Mouse (Mus musculus): ENCODE measurements at regions not wholly inside any gene's neighbourhood (a gene's known extent, or its start where the extent isn't known, plus 50 kb on each side); places are given as distances from the start of the nearest gene placed in this dataset.
"Not testable (repeated sequence)": the region's sequence is repeated elsewhere in the genome, so short reads cannot be mapped to it uniquely, and the experiment has no call there.

- DNase-seq (ENCODE audit: low spot score in 2 of 2): no peak
Measured at GRCm38 (mm10) chr10:119099092-119099792, 140.6 kb downstream of the Cand1 start.

GRCm38 (mm10) chr10:119094166-119094565, 145.7 kb downstream of the Cand1 start:
- DNase-seq (ENCODE audit: low spot score in 2 of 2): no peak

- DNase-seq (ENCODE audit: low spot score in 2 of 2): no peak
Measured at GRCm38 (mm10) chr10:119087886-119088285, 152.0 kb downstream of the Cand1 start.

GRCm38 (mm10) chr10:119087071-119087665, 152.7 kb downstream of the Cand1 start:
- DNase-seq (ENCODE audit: low spot score in 2 of 2): no peak

GRCm38 (mm10) chr10:119086450-119086849, 153.4 kb downstream of the Cand1 start:
- no peak for DNase-seq (ENCODE audit: low spot score in 2 of 2)

- no peak for DNase-seq (ENCODE audit: low spot score in 2 of 2)
Measured at GRCm38 (mm10) chr10:119083431-119083830, 156.4 kb downstream of the Cand1 start.

GRCm38 (mm10) chr10:119082861-119083260, 157.0 kb downstream of the Cand1 start:
- no peak for DNase-seq (ENCODE audit: low spot score in 2 of 2)

GRCm38 (mm10) chr10:119081766-119082165, 158.1 kb downstream of the Cand1 start:
- not testable (repeated sequence) for DNase-seq (ENCODE audit: low spot score in 2 of 2)

GRCm38 (mm10) chr10:119076100-119076566, 163.7 kb downstream of the Cand1 start:
- no peak for DNase-seq (ENCODE audit: low spot score in 2 of 2)

- DNase-seq (ENCODE audit: low spot score in 2 of 2): no peak
Measured at GRCm38 (mm10) chr10:119074887-119075286, 165.0 kb downstream of the Cand1 start.

- no peak for DNase-seq (ENCODE audit: low spot score in 2 of 2)
Measured at GRCm38 (mm10) chr10:119073991-119074390, 165.9 kb downstream of the Cand1 start.

GRCm38 (mm10) chr10:119069410-119069809, 170.4 kb downstream of the Cand1 start:
- no peak for DNase-seq (ENCODE audit: low spot score in 2 of 2)

- DNase-seq (ENCODE audit: low spot score in 2 of 2): no peak
Measured at GRCm38 (mm10) chr10:119067838-119068237, 172.0 kb downstream of the Cand1 start.

GRCm38 (mm10) chr10:119067366-119067765, 172.5 kb downstream of the Cand1 start:
- DNase-seq (ENCODE audit: low spot score in 2 of 2): no peak

- peak; percentile 43 to 50 for DNase-seq (ENCODE audit: low spot score in 2 of 2)
Measured at GRCm38 (mm10) chr10:119065974-119066373, 173.9 kb downstream of the Cand1 start.

GRCm38 (mm10) chr10:119065133-119065817, 174.6 kb downstream of the Cand1 start:
- peak; percentile 12 to 26 for DNase-seq (ENCODE audit: low spot score in 2 of 2)

GRCm38 (mm10) chr10:119064218-119064617, 175.6 kb downstream of the Cand1 start:
- DNase-seq (ENCODE audit: low spot score in 2 of 2): no peak

GRCm38 (mm10) chr10:119063209-119063699, 176.6 kb downstream of the Cand1 start:
- no peak for DNase-seq (ENCODE audit: low spot score in 2 of 2)

- no peak for DNase-seq (ENCODE audit: low spot score in 2 of 2)
Measured at GRCm38 (mm10) chr10:119061958-119062599, 177.8 kb downstream of the Cand1 start.

GRCm38 (mm10) chr10:119061349-119061850, 178.5 kb downstream of the Cand1 start:
- no peak for DNase-seq (ENCODE audit: low spot score in 2 of 2)

GRCm38 (mm10) chr10:119058493-119059020, 181.3 kb downstream of the Cand1 start:
- DNase-seq (ENCODE audit: low spot score in 2 of 2): no peak
